Mouse (Mus musculus) kidney, embryonic 14.5 days (tissue): ENCODE data around the gene Aldh1b1. TPM values are rescaled to one million over a fixed set of nuclear protein-coding genes. Genes with fewer than 3 reads are reported as not detected.
A peak's percentile ranks its signal among the peaks of the same experiment; 100 is the strongest.

Experiments
- ATAC-seq: fragments of 200-750 bp; cut with Nextera tagmentation; 2 replicates; pipeline ENCODE4 v1.8.0; 2017; ENCODE audit warnings: moderate number of reproducible peaks, mild to moderate bottlenecking, moderate TSS enrichment, moderate library complexity; ENCODE audit not compliant: low FRiP score, low TSS enrichment
- H3K27ac ChIP-seq: fragments of 300-500 bp; sonication (generic); 2 replicates; pipeline ENCODE4 v1.5.1; 2014; ENCODE audit warnings: low read depth, mild to moderate bottlenecking, low read length, moderate library complexity, mixed read lengths
- H3K27me3 ChIP-seq: fragments of 300-500 bp; sonication (generic); 2 replicates; pipeline ENCODE4 v1.6.1; 2014; ENCODE audit warnings: mild to moderate bottlenecking, low read length; ENCODE audit not compliant: control insufficient read depth, insufficient read depth
- H3K36me3 ChIP-seq: fragments of 300-500 bp; sonication (generic); 2 replicates; pipeline ENCODE4 v1.6.1; 2014; ENCODE audit warnings: low read length, mixed read lengths; ENCODE audit not compliant: control insufficient read depth, insufficient read depth
- H3K4me1 ChIP-seq: fragments of 300-500 bp; sonication (generic); 2 replicates; pipeline ENCODE4 v1.6.1; 2014; ENCODE audit warnings: low read length, mixed read lengths; ENCODE audit not compliant: control insufficient read depth, insufficient read depth
- H3K4me2 ChIP-seq: fragments of 300-500 bp; sonication (generic); replicated peaks from 2 replicates; pipeline ENCODE4 v1.6.1; 2014; ENCODE audit warnings: low read depth, mild to moderate bottlenecking, low read length
- H3K4me3 ChIP-seq: fragments of 300-500 bp; sonication (generic); 2 replicates; pipeline ENCODE4 v1.5.1; 2014; ENCODE audit warnings: mild to moderate bottlenecking, low read length
- H3K9ac ChIP-seq: fragments of 300-500 bp; sonication (generic); 2 replicates; pipeline ENCODE4 v1.6.1; 2014; ENCODE audit warnings: low read depth, mild to moderate bottlenecking, low read length, moderate library complexity
- H3K9me3 ChIP-seq: fragments of 300-500 bp; sonication (generic); 2 replicates; pipeline ENCODE4 v1.6.1; 2016; ENCODE audit warnings: low read length; ENCODE audit not compliant: control insufficient read depth
- WGBS: fragments of 180-500 bp; shearing (Covaris S2); extraction: QIAGEN DNeasy Blood & Tissue Kit; methylation state at CpG from one replicate; pipeline ENCODE4 v1.1.7; 2014; 5-methylcytosine and 5-hydroxymethylcytosine counted together
- polyA plus RNA-seq: library from polyadenylated mRNA; unstranded; fragments of >200 nt; fragmentation: Nextera tagmentation; extraction: Ambion mirVana; gene quantifications from 2 replicates; pipeline ENCODE4 v1.2.1, GENCODE M21; 2014

Gene Aldh1b1
- polyA plus RNA-seq, 1 experiment from 2014 or later = 2.2 TPM

- Histone ChIP-seq H3K27me3 (no peaks in the 10 kb centered on the region), H3K4me2 (no peak overlapping the region), H3K9ac (no peak overlapping the region), H3K4me3 (no peak overlapping the region), H3K4me1 (peaks cover 4% of the 10 kb centered on the region), H3K36me3 (no peaks in the 10 kb centered on the region), H3K27ac (no peak overlapping the region), H3K9me3 (no peaks in the 10 kb centered on the region)
- ATAC-seq = no peak
- 62% methylated on average over 1 of the region's 1 CpGs for whole genome bisulfite sequencing
Measured at GRCm38 (mm10) chr4:45849419-45849818, 50.6 kb downstream of the Aldh1b1 start.

- Histone ChIP-seq H3K36me3 (no peaks in the 10 kb centered on the region), H3K9me3 (no peaks in the 10 kb centered on the region), H3K27me3 (no peaks in the 10 kb centered on the region), H3K27ac (no peak overlapping the region), H3K4me3 (no peak overlapping the region), H3K9ac (no peak overlapping the region), H3K4me1 (peaks cover 4% of the 10 kb centered on the region), H3K4me2 (no peak overlapping the region)
- 6% methylated on average over 3 of the region's 3 CpGs for WGBS
- ATAC-seq = peak; percentile 83
Measured at GRCm38 (mm10) chr4:45851640-45852051, 52.8 kb downstream of the Aldh1b1 start.

- no peak for ATAC-seq
Measured at GRCm38 (mm10) chr4:45853496-45854246, 54.8 kb downstream of the Aldh1b1 start.

More at GRCm38 (mm10) chr4:45853496-45854246, 54.8 kb downstream of the Aldh1b1 start:
- no peak overlapping the region for H3K4me3 ChIP-seq
- no peak overlapping the region for H3K9ac ChIP-seq
- H3K4me1 ChIP-seq = no peaks in the 10 kb centered on the region
- H3K27me3 ChIP-seq = no peaks in the 10 kb centered on the region
- H3K27ac ChIP-seq = no peak overlapping the region
- 63% methylated on average over 15 of the region's 15 CpGs for WGBS
- H3K9me3 ChIP-seq = no peaks in the 10 kb centered on the region
- no peaks in the 10 kb centered on the region for H3K36me3 ChIP-seq
- no peak overlapping the region for H3K4me2 ChIP-seq

Other genes starting within 250 kb of the Aldh1b1 start
- 0.14 TPM in 2 replicates for gene Igfbpl1, start 27.9 kb downstream of the Aldh1b1 start, polyA plus RNA-seq
- 0.29 and 0.61 TPM in 2 replicates for gene Stra6l, start 49.6 kb downstream of the Aldh1b1 start, polyA plus RNA-seq
- 0.16 and 0.80 TPM in 2 replicates for gene Ccdc180, start 91.3 kb downstream of the Aldh1b1 start, polyA plus RNA-seq
- gene Tdrd7, start 166.3 kb downstream of the Aldh1b1 start, polyA plus RNA-seq = 8.8 and 19.0 TPM in 2 replicates
- gene Tmod1, start 239.9 kb downstream of the Aldh1b1 start, polyA plus RNA-seq = 5.2 and 5.3 TPM in 2 replicates